Mouse (Mus musculus) embryonic facial prominence, embryonic 10.5 days (tissue): ENCODE measurements around the gene Flot1. TPM values are rescaled to one million over a fixed set of nuclear protein-coding genes. Genes with fewer than 3 reads are reported as not detected.

Experiments
- DNase-seq: peaks from one replicate; pipeline ENCODE4 v3.0.0-alpha.2; 2017; ENCODE audit warnings: low spot score
- H3K27ac ChIP-seq: fragments of 300-500 bp; sonication (generic); replicated peaks from 2 replicates; pipeline ENCODE4 v1.5.1; 2016; ENCODE audit warnings: mild to moderate bottlenecking
- H3K27me3 ChIP-seq: fragments of 300-500 bp; sonication (generic); replicated peaks from 2 replicates; pipeline ENCODE4 v1.6.1; 2016; ENCODE audit warnings: low read depth, mild to moderate bottlenecking; ENCODE audit not compliant: poor library complexity, severe bottlenecking
- H3K36me3 ChIP-seq: fragments of 300-500 bp; sonication (generic); replicated peaks from 2 replicates; pipeline ENCODE4 v1.6.1; 2016; ENCODE audit warnings: mild to moderate bottlenecking, moderate library complexity
- H3K4me1 ChIP-seq: fragments of 300-500 bp; sonication (generic); 2 replicates; pipeline ENCODE4 v1.6.1; 2016
- H3K4me3 ChIP-seq: fragments of 300-500 bp; sonication (generic); 2 replicates; pipeline ENCODE4 v1.5.1; 2016; ENCODE audit warnings: mild to moderate bottlenecking, moderate library complexity
- H3K9me3 ChIP-seq: fragments of 300-500 bp; sonication (generic); 2 replicates; pipeline ENCODE4 v1.6.1; 2016; ENCODE audit warnings: mild to moderate bottlenecking
- WGBS: fragments of 180-500 bp; shearing (Covaris S2); methylation state at CpG from one replicate; pipeline ENCODE4 v1.1.7; 2016; 5-methylcytosine and 5-hydroxymethylcytosine counted together
- polyA plus RNA-seq: library from polyadenylated mRNA; unstranded; fragments of >200 nt; fragmentation: Nextera tagmentation; extraction: Ambion mirVana; gene quantifications from 2 replicates; pipeline ENCODE4 v1.2.1, GENCODE M21; 2016

Gene Flot1
- polyA plus RNA-seq, 1 experiment from 2014 or later = 49.2 TPM

DNA sequence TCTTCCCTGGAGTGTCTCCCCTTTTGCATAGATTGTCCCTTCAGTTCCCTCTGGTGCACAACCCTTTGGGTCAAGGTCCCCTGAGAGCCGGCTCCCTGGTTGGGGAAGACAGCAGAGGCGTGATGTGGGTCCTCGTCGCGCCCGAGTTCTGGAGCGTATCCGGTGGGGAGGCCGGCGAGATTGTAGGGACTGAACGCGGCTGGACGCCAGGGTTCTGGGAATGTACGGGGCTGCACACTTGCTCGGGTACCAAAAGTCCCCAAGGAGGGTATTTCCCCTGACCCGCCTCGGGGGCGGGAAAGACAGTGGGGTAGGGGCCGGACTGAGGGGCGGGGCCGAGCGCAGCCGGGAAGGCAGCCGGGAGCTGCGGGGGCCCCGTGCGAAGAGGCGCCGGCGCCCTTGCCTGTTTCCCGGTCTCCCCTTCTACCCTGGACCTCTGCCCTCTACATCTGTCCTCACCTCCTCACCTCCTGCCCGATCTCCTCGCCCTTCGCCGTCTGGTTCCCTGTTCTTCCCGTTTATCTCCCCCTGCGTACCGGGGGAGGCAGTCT lies 43.3 kb downstream of the Flot1 start:
- Histone ChIP-seq H3K9me3 (peaks cover 4% of the 10 kb centered on the region), H3K4me1 (peaks cover 67% of the 10 kb centered on the region), H3K4me3 (peak overlapping the region; percentile 63), H3K27me3 (no peaks in the 10 kb centered on the region), H3K36me3 (peaks cover 42% of the 10 kb centered on the region), H3K27ac (peak overlapping the region; percentile 95)
- WGBS = under 1% methylated on average over 38 of the region's 38 CpGs
- DNase-seq = peak; percentile 80

DNA sequence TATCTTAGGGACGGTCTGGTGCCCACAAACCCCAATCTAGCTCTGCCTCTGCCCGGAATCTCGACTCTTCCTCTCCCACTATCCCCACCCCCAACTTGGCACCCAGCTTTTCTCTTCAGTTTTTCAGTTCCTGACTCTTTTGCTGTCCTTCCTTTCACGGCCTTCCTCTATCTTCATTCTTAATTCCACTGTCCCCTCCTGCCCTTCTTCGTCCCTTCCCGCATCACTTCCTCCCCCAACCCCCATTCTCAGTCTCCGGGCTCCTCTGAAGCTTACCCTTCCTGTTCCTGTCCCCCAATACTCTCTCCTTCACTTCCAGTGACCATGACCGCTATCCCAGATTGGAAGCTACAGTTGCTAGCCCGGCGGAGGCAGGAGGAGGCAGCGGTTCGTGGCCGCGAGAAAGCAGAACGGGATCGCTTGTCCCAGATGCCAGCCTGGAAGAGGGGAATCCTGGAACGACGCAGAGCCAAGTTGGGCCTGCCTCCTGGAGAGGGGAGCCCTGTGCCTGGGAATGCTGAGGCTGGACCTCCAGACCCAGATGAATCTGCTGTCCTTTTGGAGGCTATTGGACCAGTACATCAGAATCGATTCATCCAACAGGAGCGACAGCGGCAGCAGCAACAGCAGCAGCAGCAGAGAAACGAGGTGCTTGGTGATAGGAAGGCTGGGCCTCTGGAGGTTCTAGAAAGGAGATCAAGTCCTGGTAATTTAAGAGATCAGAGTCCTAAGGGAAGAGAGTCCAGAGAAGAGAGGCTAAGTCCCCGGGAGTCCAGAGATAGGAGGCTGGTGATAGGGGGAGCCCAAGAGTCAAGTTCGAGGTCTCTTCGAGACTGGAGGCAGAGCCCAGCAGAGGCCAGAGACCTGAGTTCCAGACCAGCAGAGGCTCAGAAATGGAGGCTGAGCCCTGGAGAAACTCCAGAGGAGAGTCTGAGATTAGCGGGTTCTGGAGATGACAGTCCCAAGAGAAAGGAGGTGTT lies 44.2 kb downstream of the Flot1 start:
- WGBS = 11% methylated on average over 26 of the region's 26 CpGs
- Histone ChIP-seq H3K9me3 (peaks cover 5% of the 10 kb centered on the region), H3K27ac (peak overlapping the region; percentile 95), H3K36me3 (peaks cover 48% of the 10 kb centered on the region), H3K4me1 (peaks cover 66% of the 10 kb centered on the region), H3K4me3 (peak overlapping the region; percentile 63), H3K27me3 (no peaks in the 10 kb centered on the region)
- peak; percentile 55 for DNase-seq

- peaks cover 57% of the 10 kb centered on the region for H3K36me3 ChIP-seq
- peak overlapping the region; percentile 95 for H3K27ac ChIP-seq
- peak; percentile 39 for DNase-seq
- H3K9me3 ChIP-seq = peaks cover 5% of the 10 kb centered on the region
- H3K27me3 ChIP-seq = no peaks in the 10 kb centered on the region
- H3K4me3 ChIP-seq = peak overlapping the region; percentile 63
- WGBS = 28% methylated on average over 17 of the region's 17 CpGs
- peaks cover 74% of the 10 kb centered on the region for H3K4me1 ChIP-seq
Observed at GRCm38 (mm10) chr17:35868165-35868820, 45.3 kb downstream of the Flot1 start.

GRCm38 (mm10) chr17:35868961-35869345 lies 45.9 kb downstream of the Flot1 start:
- H3K27ac ChIP-seq = peak overlapping the region; percentile 95
- peaks cover 5% of the 10 kb centered on the region for H3K9me3 ChIP-seq
- 2% methylated on average over 7 of the region's 7 CpGs for WGBS
- DNase-seq = no peak
- peak overlapping the region; percentile 63 for H3K4me3 ChIP-seq
- H3K4me1 ChIP-seq = peaks cover 79% of the 10 kb centered on the region
- H3K36me3 ChIP-seq = peaks cover 57% of the 10 kb centered on the region
- no peaks in the 10 kb centered on the region for H3K27me3 ChIP-seq

DNA sequence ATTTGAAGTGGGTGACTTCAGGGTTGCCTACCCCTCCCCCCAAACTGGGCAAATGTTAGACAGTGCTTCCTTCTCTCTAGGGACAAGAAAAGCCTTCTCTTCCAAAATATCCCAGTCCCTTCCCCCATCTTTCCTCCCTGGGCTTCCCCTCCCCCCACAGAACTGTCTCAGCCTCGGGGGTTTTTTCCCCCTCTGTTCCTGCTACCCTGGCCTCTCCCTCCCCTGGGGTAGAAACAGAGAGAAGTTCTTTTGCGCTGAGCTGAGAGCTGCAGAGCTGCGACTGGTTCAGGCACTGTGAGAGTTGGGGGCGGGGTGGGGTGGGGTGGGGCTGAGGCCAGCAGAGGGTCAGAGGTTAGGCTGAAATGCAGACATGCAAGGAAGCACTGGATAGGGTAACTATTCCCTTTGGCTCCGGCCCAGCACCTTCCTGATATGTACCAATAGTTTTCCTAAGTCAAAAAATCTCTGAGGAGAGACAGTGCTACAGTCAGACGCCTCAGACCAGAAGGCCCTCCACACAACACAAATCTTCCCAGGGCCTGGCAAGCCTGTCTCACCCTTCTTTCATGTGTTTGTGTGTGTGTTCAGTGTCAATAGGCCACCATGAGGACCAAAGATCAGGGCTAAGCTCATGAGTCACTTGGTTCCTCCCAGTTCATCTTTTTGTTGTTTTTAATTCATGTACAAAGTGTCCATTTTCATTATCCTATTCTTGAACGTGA lies 46.5 kb downstream of the Flot1 start:
- H3K9me3 ChIP-seq = peaks cover 5% of the 10 kb centered on the region
- peak overlapping the region; percentile 63 for H3K4me3 ChIP-seq
- H3K4me1 ChIP-seq = peaks cover 76% of the 10 kb centered on the region
- no peaks in the 10 kb centered on the region for H3K27me3 ChIP-seq
- DNase-seq = peak; percentile 74
- 4% methylated on average over 7 of the region's 7 CpGs for WGBS
- peak overlapping the region; percentile 95 for H3K27ac ChIP-seq
- peaks cover 60% of the 10 kb centered on the region for H3K36me3 ChIP-seq

GRCm38 (mm10) chr17:35870151-35870883 lies 47.3 kb downstream of the Flot1 start:
- Histone ChIP-seq H3K36me3 (peaks cover 68% of the 10 kb centered on the region), H3K4me1 (peaks cover 68% of the 10 kb centered on the region), H3K27ac (peak overlapping the region; percentile 95), H3K27me3 (no peaks in the 10 kb centered on the region), H3K4me3 (peak overlapping the region; percentile 63), H3K9me3 (peaks cover 5% of the 10 kb centered on the region)
- WGBS = 53% methylated on average over 9 of the region's 9 CpGs
- peak; percentile 44 for DNase-seq

DNA sequence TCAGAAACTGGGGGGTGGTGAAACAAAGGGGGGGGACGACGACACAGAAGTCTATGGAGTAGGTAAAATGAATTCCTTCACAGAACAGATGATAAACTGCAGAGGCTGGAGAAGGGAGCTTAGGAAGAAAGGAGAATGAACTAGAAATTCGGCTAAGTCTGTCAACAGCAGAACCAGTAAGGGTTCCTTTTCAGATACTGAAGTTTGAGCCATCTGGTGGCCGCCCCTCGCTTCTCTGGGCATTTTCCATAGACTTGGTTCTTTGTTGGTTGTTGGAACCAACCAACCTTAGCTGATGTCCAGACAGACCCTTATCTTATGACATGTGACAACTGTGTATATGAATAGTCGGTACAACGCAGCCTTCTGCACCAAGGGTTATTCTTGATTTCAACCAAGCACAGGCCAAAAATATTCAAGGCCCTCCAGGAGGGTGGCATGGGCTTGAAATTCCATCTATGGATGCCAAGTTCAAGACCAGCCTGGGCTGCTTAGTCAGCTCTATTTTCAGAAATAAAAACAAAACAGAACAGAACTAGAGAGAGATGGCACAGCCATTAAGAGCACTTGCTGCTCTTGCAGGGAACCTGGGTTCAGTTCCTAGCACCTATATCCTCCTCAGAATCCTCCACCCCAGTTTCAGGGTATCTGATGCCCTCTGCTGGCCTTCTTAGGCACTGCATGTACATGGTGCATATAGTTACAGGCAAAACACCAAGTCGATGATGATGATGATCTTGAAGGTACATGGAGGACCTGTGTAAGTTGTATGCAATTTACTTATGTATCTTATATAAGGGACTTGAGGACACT lies 48.1 kb downstream of the Flot1 start:
- H3K27me3 ChIP-seq = no peaks in the 10 kb centered on the region
- 85% methylated on average over 8 of the region's 8 CpGs for WGBS
- H3K27ac ChIP-seq = peak overlapping the region; percentile 95; the same call in 1 of the 2 replicates
- H3K9me3 ChIP-seq = peaks cover 5% of the 10 kb centered on the region
- peak overlapping the region; percentile 63 for H3K4me3 ChIP-seq
- peaks cover 74% of the 10 kb centered on the region for H3K36me3 ChIP-seq
- DNase-seq = peak; percentile 29
- H3K4me1 ChIP-seq = peaks cover 63% of the 10 kb centered on the region

DNA sequence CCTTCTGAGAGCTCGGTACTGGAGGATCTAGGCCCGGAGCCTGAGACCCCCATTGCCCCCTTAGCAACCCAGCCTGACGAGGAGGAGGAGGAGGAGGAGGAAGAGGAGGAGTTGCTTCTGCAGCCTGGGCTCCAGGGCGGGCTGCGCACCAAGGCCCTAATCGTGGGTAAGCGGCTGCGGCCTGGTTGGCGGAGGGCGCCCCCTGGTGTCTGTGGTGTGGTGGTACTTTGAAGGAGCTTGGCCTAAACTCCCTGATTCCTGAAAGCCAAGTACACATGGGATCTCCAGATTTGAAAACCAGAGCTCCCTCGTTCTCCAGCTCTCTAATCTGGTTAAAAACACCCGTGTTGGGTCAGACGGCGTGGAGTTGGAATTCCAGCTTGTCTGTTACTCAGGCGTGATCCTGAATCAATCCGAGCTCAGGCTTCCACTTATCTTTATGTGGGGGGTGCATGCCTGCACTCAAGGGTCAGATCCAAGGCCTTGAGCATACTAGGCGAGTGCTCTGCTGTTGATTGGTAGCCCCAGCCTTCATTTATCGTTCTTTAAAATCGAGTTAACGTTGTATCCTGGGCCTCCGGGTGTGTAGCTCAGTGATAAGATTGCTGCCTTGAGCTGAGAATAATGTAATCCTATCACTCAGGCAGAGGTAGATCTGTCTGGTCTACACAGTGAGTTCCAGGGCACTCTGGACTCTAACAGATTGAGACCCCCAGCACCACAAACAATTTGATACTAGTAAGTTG lies 50.9 kb downstream of the Flot1 start:
- DNase-seq = peak; percentile 91
- H3K27me3 ChIP-seq = no peaks in the 10 kb centered on the region

DNA sequence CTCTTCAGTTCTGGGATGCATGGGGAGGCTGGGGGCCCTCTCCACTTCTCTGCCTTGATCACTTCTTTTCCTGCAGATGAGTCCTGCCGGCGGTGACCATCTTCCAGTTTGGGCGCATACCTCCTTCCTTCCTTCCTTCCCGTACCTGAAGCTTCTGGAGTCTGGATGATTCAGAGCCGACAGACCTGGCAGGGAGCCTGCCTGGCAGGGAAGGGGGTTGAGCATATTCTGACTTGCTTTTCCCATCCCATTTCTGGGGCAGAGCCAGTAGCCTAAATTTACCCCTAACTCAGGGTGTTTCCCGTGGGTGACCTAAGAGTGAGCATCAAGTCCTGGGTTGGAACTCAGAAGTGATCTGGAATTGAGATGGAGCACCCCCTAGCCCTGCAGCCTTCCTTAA lies 51.7 kb downstream of the Flot1 start:
- H3K27ac ChIP-seq = no peak overlapping the region
- WGBS = 89% methylated on average over 6 of the region's 6 CpGs

More for the DNA sequence above, 50.9 kb downstream of the Flot1 start:
- 34% methylated on average over 21 of the region's 21 CpGs for WGBS
- Histone ChIP-seq H3K36me3 (peaks cover 73% of the 10 kb centered on the region), H3K4me1 (peaks cover 39% of the 10 kb centered on the region), H3K4me3 (peak overlapping the region; percentile 42), H3K27ac (peak overlapping the region; percentile 52), H3K9me3 (peaks cover 5% of the 10 kb centered on the region)

DNA sequence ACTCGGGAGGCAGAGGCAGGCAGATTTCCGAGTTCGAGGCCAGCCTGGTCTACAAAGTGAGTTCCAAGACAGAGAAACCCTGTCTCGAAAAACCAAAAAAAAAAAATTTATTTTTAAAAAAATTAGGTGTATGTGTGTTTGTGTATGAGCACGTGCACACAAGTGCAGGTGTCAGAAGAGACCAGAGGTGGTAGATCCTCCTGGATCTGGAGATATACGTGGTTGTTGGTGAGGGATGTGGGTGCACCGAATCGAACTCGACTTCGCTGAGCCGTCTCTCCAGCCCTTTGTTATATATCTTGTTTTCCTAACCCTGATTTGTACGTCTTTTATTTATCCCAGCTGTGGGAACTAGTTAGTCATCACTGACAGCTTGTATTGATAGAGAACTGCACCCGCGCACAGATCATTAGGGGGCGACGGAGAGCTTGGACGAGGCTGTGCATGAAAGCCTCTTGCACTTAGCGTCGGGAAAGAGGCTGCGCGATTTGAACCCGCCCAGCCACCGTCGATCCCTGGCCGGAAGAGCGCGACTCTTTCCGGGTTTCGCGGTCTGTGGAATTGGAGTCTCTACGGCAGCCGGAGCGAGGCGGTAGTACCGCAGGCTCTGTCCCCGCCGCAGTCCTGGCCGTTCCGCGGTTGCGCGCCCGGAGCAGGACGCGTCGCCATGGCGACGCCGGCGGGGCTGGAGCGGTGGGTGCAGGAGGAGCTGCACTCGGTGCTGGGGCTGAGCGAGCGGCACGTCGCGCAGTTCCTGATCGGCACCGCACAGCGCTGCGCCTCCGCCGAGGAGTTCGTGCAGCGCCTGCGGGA lies 56.4 kb downstream of the Flot1 start, which contains the start of gene Dhx16:
Gene Dhx16, plus strand, starts transcription at position 575 of the 813 bp plus-strand sequence.
- peak; percentile 97 for DNase-seq
- Histone ChIP-seq H3K27ac (peak within 1 kb of the TSS; percentile 87), H3K4me3 (peak within 1 kb of the TSS; percentile 98), H3K9me3 (no peaks in the 10 kb centered on the region), H3K4me1 (peaks cover 15% of the 10 kb centered on the region), H3K36me3 (peaks cover 62% of the 10 kb centered on the region), H3K27me3 (no peaks in the 10 kb centered on the region)
- WGBS = 6% methylated on average over 66 of the region's 66 CpGs

More for the DNA sequence above, 51.7 kb downstream of the Flot1 start:
- Histone ChIP-seq H3K36me3 (peaks cover 72% of the 10 kb centered on the region), H3K9me3 (peaks cover 5% of the 10 kb centered on the region), H3K4me1 (peaks cover 31% of the 10 kb centered on the region), H3K4me3 (no peak overlapping the region; the same call in 1 of the 2 replicates), H3K27me3 (no peaks in the 10 kb centered on the region)
- DNase-seq = no peak
